Mouse (Mus musculus) ZHBTc4 (cell line): ENCODE measurements around the gene Klhl40.

Experiments used
- DNase-seq: peaks from one replicate; pipeline ENCODE4 v3.0.0-alpha.2; 2011; ENCODE audit warnings: low read depth, low spot score

Gene Klhl40

GRCm38 (mm10) chr9:121777484-121778065, at the start of gene Klhl40:
Klhl40 (plus strand) TSS chr9:121777607.
- DNase-seq: no peak

GRCm38 (mm10) chr9:121740490-121740889, 36.9 kb upstream of the Klhl40 start:
- DNase-seq: no peak

- DNase-seq: no peak
Measured at GRCm38 (mm10) chr9:121741168-121741567, 36.2 kb upstream of the Klhl40 start.

DNA sequence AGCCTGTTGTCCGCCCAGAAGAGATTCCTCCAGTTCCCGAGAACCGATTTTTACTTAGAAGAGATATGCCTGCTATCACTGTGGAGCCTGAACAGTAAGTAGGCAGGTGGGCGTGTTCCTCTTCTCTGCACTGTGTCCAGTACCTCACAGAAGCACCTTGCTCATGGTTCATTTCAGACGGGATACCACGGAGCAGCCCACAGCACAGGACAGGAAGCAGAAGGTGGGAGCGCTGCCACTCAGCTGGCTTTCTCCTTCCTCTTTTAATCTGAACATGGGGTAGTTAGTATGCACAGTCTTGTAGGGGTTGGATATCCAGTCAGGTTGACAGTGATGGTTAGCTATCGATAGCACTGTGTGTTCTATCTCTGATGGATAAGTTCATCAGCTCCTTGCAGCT, 33.4 kb upstream of the Klhl40 start:
- no peak for DNase-seq

DNA sequence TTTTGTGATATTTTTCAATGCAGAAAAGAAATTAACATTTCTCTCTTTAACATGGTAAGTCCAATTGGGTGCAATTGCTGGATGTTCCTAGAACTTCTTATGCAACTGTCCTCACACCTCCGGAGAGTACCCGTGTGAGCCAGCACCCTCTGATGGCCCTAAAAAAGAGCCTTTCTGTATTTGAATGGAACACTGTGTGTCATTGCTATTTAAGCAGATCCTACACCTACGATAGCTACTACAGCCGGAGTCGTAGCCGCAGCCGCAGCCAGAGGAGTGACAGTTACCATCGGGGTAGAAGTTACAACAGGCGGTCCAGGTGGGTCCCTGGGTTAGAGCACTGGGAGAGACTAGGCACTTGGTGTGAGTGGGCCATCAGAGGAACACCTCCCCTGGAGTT, 24.6 kb upstream of the Klhl40 start:
- no peak for DNase-seq

DNA sequence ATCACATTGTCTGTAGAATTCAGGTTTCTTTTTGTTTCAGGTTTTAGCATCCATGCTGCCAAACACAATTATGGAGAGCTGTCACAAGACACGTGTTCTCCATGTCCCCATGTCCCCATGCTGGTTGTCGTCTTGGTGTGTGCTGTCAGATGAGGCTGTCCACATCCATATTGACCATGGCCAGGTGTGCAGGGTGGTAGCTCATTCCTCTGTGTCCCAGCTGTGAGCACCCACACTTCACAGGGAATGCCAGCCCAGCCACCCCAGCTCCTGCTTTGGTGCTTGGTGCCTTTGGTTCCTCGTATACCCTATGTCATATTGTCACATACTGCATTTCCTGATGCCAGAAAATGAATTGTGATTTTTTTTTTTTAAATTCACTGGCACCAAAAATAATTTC, 22.8 kb upstream of the Klhl40 start:
- DNase-seq: no peak

DNA sequence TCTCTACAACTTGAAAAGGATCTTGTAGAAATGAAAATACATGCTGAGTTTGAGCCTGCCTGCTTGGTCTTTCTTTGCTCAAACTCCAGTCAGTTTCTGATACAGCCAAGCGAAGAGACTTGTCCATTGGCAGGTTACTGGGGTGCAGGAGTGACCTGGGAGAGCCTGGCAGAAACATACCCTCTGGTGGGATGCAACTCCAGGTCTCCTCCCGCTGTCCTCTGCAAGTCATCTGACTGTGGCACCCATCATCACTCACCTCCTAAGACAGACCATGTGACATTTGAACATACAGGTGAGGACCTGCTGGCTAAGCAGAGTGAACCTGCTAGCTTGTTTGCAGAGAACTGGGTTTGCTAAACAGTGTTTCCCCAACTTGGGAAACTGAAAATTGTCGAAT, 20.6 kb upstream of the Klhl40 start:
- no peak for DNase-seq

GRCm38 (mm10) chr9:121757432-121757831, 20.0 kb upstream of the Klhl40 start:
- no peak for DNase-seq

- DNase-seq: no peak
Measured at GRCm38 (mm10) chr9:121757835-121758814, 19.3 kb upstream of the Klhl40 start.

DNA sequence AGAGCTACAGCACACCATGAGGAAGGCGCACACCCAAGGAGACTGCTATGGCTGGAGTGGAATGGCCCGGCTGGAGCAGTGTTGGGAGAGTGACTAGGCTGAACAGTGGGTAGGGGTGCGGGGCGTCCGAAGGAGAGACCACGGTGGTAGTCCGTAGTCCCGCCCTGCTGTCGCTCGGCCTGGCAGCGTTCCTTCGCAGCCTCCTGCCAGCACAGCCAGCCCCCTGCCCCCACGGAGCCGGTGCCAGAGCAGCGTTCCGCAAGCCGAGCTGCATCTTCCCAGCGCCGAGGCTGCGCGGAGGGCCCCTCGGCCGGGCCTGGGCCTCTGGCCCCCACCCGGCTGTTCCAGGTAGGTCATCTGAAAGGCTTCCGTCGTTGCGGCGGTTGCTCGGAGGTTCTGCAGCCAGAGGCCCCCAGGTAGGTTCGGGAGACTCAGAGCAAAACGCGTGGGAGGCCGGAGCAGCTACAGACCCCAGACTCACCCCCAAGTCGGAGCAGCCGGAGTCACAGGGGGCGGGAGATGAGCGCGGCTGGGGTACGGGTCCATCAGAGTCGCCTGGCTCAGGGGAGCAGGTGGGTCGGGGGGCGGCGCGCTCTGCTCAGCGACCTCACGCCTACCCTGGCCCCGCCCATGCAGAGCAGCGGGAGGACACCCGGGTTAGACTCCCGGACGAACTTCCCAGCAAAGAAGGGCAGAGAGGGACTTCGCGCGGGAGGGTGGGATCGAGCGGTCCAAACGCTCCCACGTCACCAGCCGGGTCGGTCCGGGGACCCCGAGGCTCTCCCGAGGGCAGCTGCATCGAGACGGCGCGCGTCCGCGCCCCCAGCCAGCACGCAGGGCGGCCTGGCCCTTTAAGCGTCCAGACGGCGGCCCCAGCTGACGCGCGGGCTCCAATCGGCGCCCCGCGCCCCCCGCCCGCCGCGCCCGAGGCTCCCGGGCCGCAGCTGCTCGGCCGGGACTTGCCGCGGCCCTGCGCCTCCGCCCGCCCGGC, 18.0 kb upstream of the Klhl40 start, which contains the start of gene Zfp651:
Gene Zfp651 (plus strand): TSS at position 240 of the 991 bp plus-strand sequence.
- peak; percentile 65 for DNase-seq

GRCm38 (mm10) chr9:121760271-121761090, 16.9 kb upstream of the Klhl40 start:
- DNase-seq: peak; percentile 69

GRCm38 (mm10) chr9:121761091-121761665, 16.2 kb upstream of the Klhl40 start:
- DNase-seq: no peak

DNA sequence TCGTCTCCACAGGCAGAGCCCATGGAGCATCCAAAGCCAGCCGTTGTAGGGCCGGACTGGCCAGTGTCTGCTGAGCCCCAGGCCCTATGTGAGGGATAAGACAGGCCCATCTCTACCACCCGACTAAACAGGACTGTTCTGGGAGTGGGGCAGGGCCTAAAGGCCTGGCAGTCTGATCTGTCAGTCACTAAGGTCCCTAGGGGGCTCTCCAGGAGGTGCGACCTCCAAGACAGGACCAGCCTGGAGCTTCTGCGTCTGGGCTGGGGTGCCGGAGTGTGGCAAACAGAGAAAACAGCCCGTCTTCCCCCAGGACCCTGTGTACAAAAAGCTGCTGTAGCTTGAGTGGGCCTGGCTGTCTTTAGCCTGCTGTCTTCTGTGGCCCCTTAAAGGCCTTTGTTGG, 15.6 kb upstream of the Klhl40 start:
- no peak for DNase-seq

GRCm38 (mm10) chr9:121762248-121762647, 15.2 kb upstream of the Klhl40 start:
- no peak for DNase-seq

DNA sequence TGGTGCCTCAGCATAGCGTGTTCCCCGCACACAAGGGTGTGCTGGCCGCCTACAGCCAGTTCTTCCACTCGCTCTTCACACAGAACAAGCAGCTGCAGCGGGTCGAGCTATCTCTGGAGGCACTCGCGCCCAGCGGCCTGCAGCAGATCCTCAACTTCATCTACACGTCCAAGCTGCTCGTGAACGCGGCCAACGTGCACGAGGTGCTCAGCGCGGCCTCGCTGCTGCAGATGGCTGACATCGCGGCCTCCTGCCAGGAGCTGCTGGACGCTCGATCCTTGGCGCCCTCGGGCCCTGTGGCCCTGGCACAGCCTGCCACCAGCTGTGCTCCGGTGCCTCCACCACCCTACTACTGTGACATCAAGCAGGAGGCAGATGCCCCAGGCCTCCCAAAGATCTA, 14.6 kb upstream of the Klhl40 start:
- DNase-seq: peak; percentile 54

- no peak for DNase-seq
Measured at GRCm38 (mm10) chr9:121763716-121764115, 13.7 kb upstream of the Klhl40 start.

- DNase-seq: no peak
Measured at GRCm38 (mm10) chr9:121765166-121765855, 12.1 kb upstream of the Klhl40 start.

DNA sequence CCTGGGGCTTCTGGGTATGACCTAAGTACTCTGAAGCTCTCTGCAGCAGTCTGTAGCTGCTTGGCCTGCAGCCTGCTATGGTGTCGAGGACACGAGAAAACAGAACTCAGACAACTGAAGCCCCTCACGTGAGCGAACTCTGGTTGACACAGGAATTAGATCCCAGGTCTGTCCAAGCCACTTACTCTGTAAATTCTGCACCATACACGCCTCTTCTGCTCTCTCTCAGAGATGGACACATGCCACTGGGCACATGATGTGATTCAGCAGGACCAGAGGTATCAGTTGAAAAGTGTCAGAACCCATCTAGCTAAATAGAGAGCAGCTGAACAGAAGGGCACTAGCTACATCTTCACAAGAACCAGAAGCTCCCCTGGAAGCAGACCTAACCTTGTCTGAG, 5.0 kb upstream of the Klhl40 start:
- no peak for DNase-seq

DNA sequence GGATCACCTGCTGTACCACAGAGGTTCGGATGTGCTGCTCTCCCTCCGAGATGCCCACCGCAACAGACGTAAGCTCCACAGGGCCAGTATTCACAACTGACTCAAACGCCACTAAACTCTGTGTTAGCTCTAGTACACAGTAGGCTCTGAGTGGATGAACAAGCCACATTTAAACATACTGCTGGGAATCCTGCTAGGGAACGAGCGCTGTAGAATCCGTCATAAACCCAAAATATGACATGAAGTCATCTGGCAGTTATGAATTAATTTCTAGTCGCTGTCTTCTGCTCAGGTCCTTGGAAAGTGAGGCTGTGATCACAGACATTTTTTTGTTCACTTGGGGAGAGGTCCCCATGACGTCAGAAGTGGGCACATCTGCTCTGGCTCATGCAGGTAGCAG, 1.5 kb upstream of the Klhl40 start:
- no peak for DNase-seq

DNA sequence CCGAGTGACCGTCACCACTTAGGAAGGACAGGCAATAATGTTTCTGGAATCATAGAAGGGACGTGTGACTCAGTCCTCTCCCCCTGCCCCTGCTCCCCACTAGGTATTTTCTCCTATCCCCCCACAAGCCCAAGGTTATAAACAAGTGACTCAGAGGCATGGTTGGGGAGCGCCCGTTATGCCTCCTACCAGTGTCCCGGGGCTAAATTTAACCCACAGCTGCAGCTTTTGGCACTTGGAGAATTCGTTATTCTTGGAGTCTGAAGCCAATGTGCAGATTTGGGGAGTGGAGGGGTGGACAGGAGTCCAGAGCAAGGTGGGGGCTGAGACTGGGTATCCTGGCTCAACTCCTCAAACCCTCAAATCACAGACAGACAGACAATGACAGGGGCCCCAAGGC, 896 bp upstream of the Klhl40 start:
- no peak for DNase-seq
